Mouse (Mus musculus) CH12F3 (cell line): ENCODE results near the gene Wdr61.
"Not testable (repeated sequence)": the region's sequence is repeated elsewhere in the genome, so short reads cannot be mapped to it uniquely, and the experiment has no call there.

ENCODE experiments used
- in situ Hi-C: fragments of 300-500 bp; cut with MboI; formaldehyde crosslinking; loops from 2 replicates; pipeline ENCODE4 v1.14.3; 2020; ENCODE audit warnings: low sequenced_read_pairs

Wdr61 gene

GRCm38 (mm10) chr9:54732122-54732521 is 2.2 kb downstream of the Wdr61 start:
- in situ Hi-C loops: no loop called here

GRCm38 (mm10) chr9:54726315-54726714 is 8.0 kb downstream of the Wdr61 start:
- in situ Hi-C loops: no loop called here

- in situ Hi-C loops: no loop called here
These were observed 11.7 kb downstream of the Wdr61 start for GRCm38 (mm10) chr9:54722596-54722995.

GRCm38 (mm10) chr9:54722156-54722555 is 12.2 kb downstream of the Wdr61 start:
- in situ Hi-C loops: no loop called here

GRCm38 (mm10) chr9:54717527-54717926 is 16.8 kb downstream of the Wdr61 start:
- in situ Hi-C loops: no loop called here

GRCm38 (mm10) chr9:54715776-54716175 is 18.5 kb downstream of the Wdr61 start:
- in situ Hi-C loops: no loop called here

- in situ Hi-C loops: no loop called here
These were observed 26.2 kb downstream of the Wdr61 start for GRCm38 (mm10) chr9:54708085-54708484.

GRCm38 (mm10) chr9:54707288-54707999 is 26.9 kb downstream of the Wdr61 start:
- in situ Hi-C loops: no loop called here

GRCm38 (mm10) chr9:54705561-54705960 is 28.8 kb downstream of the Wdr61 start:
- in situ Hi-C loops: no loop called here

- in situ Hi-C loops: no loop called here
These were observed 30.0 kb downstream of the Wdr61 start for GRCm38 (mm10) chr9:54704361-54704760.

- in situ Hi-C loops: no loop called here
These were observed 31.7 kb downstream of the Wdr61 start for GRCm38 (mm10) chr9:54702581-54702980.

- in situ Hi-C loops: no loop called here
These were observed 33.6 kb downstream of the Wdr61 start for GRCm38 (mm10) chr9:54700746-54701145.

- in situ Hi-C loops: no loop called here
These were observed 34.2 kb downstream of the Wdr61 start for GRCm38 (mm10) chr9:54700174-54700475.

GRCm38 (mm10) chr9:54699345-54700173 is 34.8 kb downstream of the Wdr61 start:
- in situ Hi-C loops: no loop called here

- in situ Hi-C loops: no loop called here
These were observed 35.3 kb downstream of the Wdr61 start for GRCm38 (mm10) chr9:54699087-54699344.

- in situ Hi-C loops: no loop called here
These were observed 35.8 kb downstream of the Wdr61 start, which contains the start of gene Dnaja4 for GRCm38 (mm10) chr9:54698318-54699086. Gene Dnaja4 (plus strand): TSS chr9:54698873.

- in situ Hi-C loops: not testable (repeated sequence)
These were observed 43.0 kb downstream of the Wdr61 start for GRCm38 (mm10) chr9:54691241-54691805.

GRCm38 (mm10) chr9:54690697-54691096 is 43.6 kb downstream of the Wdr61 start:
- in situ Hi-C loops: not testable (repeated sequence)

- in situ Hi-C loops: no loop called here
These were observed 44.9 kb downstream of the Wdr61 start for GRCm38 (mm10) chr9:54689446-54689845.

GRCm38 (mm10) chr9:54687246-54688236 is 46.8 kb downstream of the Wdr61 start:
- in situ Hi-C loops: no loop called here
